Mouse (Mus musculus): ENCODE results near the gene Hba-a1. TPM values are rescaled to one million over a fixed set of nuclear protein-coding genes. Genes with fewer than 3 reads are reported as not detected.
"Not testable (repeated sequence)": the region's sequence is repeated elsewhere in the genome, so short reads cannot be mapped to it uniquely, and the experiment has no call there.

Hba-a1 gene
- total RNA-seq, 2 experiments from 2014 or later, result 1,892 to 5,977 TPM

GRCm38 (mm10) chr11:32256566-32256965 is 26.7 kb upstream of the Hba-a1 start:
- DNase-seq (ENCODE audit: low spot score in 2 of 2), result no peak

- no peak for DNase-seq (ENCODE audit: low spot score in 2 of 2)
Observed at GRCm38 (mm10) chr11:32262674-32263415, 20.5 kb upstream of the Hba-a1 start.

GRCm38 (mm10) chr11:32265117-32265738 is 18.1 kb upstream of the Hba-a1 start:
- no peak for DNase-seq (ENCODE audit: low spot score in 2 of 2)

GRCm38 (mm10) chr11:32266194-32266593 is 17.1 kb upstream of the Hba-a1 start:
- no peak for DNase-seq (ENCODE audit: low spot score in 2 of 2)

- no peak for DNase-seq (ENCODE audit: low spot score in 2 of 2)
Observed at GRCm38 (mm10) chr11:32266776-32267175, 16.5 kb upstream of the Hba-a1 start.

GRCm38 (mm10) chr11:32267188-32267884 is 16.0 kb upstream of the Hba-a1 start, which contains the start of gene Nprl3:
Nprl3 (minus strand) TSS chr11:32267707.
- DNase-seq (ENCODE audit: low spot score in 2 of 2), result peak; percentile 96 to 98

- no peak for DNase-seq (ENCODE audit: low spot score in 2 of 2)
Observed at GRCm38 (mm10) chr11:32267964-32268363, 15.3 kb upstream of the Hba-a1 start.

- no peak for DNase-seq (ENCODE audit: low spot score in 2 of 2)
Observed at GRCm38 (mm10) chr11:32268952-32269351, 14.4 kb upstream of the Hba-a1 start.

GRCm38 (mm10) chr11:32271178-32271577 is 12.1 kb upstream of the Hba-a1 start:
- no peak for DNase-seq (ENCODE audit: low spot score in 2 of 2)

GRCm38 (mm10) chr11:32276347-32276746 is 7.0 kb upstream of the Hba-a1 start, which contains the start of gene Hba-x:
Hba-x (plus strand) TSS chr11:32276400.
- DNase-seq (ENCODE audit: low spot score in 2 of 2), result no peak

- no peak for DNase-seq (ENCODE audit: low spot score in 2 of 2)
Observed at GRCm38 (mm10) chr11:32277736-32278457, 5.4 kb upstream of the Hba-a1 start.

- DNase-seq (ENCODE audit: low spot score in 2 of 2), result no peak
Observed at GRCm38 (mm10) chr11:32278458-32278957, 4.8 kb upstream of the Hba-a1 start.

GRCm38 (mm10) chr11:32280646-32281045 is 2.7 kb upstream of the Hba-a1 start:
- no peak for DNase-seq (ENCODE audit: low spot score in 2 of 2)

- no peak for DNase-seq (ENCODE audit: low spot score in 2 of 2)
Observed at GRCm38 (mm10) chr11:32281416-32282144, 1.7 kb upstream of the Hba-a1 start.

GRCm38 (mm10) chr11:32284582-32284981 is 1.3 kb downstream of the Hba-a1 start:
- not testable (repeated sequence) for DNase-seq (ENCODE audit: low spot score in 2 of 2)

- no peak for DNase-seq (ENCODE audit: low spot score in 2 of 2)
Observed at GRCm38 (mm10) chr11:32285031-32285775, 1.9 kb downstream of the Hba-a1 start.

- not testable (repeated sequence) for DNase-seq (ENCODE audit: low spot score in 2 of 2)
Observed at GRCm38 (mm10) chr11:32285887-32286286, 2.6 kb downstream of the Hba-a1 start.

GRCm38 (mm10) chr11:32286695-32287492 is 3.6 kb downstream of the Hba-a1 start, which contains the start of gene Hbq1b:
Hbq1b (plus strand) TSS chr11:32286965.
- DNase-seq (ENCODE audit: low spot score in 2 of 2), result peak; percentile 68 to 70

GRCm38 (mm10) chr11:32287493-32287825 is 4.1 kb downstream of the Hba-a1 start:
- no peak for DNase-seq (ENCODE audit: low spot score in 2 of 2)
